Mouse (Mus musculus): ENCODE measurements around the gene Sult2a1.
"Not testable (repeated sequence)": the region's sequence is repeated elsewhere in the genome, so short reads cannot be mapped to it uniquely, and the experiment has no call there.

The Sult2a1 gene

DNA sequence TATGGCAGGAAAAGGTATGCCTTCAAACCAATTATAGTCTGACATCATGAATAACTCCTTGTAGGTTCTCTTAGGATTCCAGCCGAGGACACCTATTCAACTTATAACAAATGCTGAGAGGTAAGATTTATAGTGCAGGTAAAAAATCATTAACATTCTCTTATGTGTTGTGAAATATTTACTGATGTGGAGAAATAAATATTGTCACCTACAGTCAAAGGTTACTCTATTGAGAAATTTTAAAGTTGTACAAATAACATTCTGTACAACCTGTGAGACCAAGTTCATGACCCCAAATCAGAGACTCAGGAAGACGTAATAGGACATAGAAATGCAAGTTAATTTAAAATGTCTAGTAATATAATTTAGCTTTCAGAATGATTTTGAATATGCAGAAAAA, at the start of gene Sult2a1:
Gene Sult2a1 (minus strand): TSS at position 101 of the 400 bp plus-strand sequence.
- not testable (repeated sequence) for DNase-seq (ENCODE audit: low spot score)

DNA sequence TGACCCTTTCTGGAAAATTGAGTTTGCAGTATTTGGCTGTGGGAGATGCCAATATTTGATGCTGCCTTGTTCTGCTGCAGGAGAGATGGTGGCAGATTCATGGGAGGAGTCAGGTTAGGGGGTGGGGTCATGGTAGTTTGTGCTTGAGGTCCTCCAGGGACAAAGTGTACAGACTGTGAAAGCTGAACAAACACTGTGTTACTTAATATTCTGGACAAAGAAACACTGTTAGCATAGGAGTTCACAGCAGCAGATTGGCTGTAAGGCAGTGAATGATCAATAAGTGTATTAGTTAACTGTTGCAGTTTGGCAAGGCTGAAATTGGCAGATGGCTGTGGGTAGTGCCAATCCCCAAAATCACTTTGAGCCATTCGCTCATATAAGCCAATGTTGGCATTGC, 23.3 kb downstream of the Sult2a1 start:
- no peak for DNase-seq (ENCODE audit: low spot score)
